Mouse (Mus musculus) hindbrain, postnatal 0 days (tissue): ENCODE data around the gene Mfsd2b. TPM values are rescaled to one million over a fixed set of nuclear protein-coding genes. Genes with fewer than 3 reads are reported as not detected.
A peak's percentile ranks its signal among the peaks of the same experiment; 100 is the strongest.
"Not testable (repeated sequence)": the region's sequence is repeated elsewhere in the genome, so short reads cannot be mapped to it uniquely, and the experiment has no call there.

Experiments used
- ATAC-seq: fragments of 200-750 bp; cut with Nextera tagmentation; 2 replicates; pipeline ENCODE4 v1.8.0; 2017; ENCODE audit warnings: mild to moderate bottlenecking, moderate TSS enrichment, moderate library complexity
- DNase-seq: peaks from one replicate; pipeline ENCODE4 v3.0.0-alpha.2; 2015; ENCODE audit warnings: low spot score
- H3K27ac ChIP-seq: fragments of 300-500 bp; sonication (generic); 2 replicates; pipeline ENCODE4 v1.5.1; 2014; ENCODE audit warnings: mild to moderate bottlenecking
- H3K27me3 ChIP-seq: fragments of 300-500 bp; sonication (generic); 2 replicates; pipeline ENCODE4 v1.6.1; 2014; ENCODE audit warnings: low read length, mixed read lengths; ENCODE audit not compliant: insufficient read depth
- H3K36me3 ChIP-seq: fragments of 300-500 bp; sonication (generic); 2 replicates; pipeline ENCODE4 v1.6.1; 2014; ENCODE audit warnings: low read length, mixed read lengths; ENCODE audit not compliant: insufficient read depth
- H3K4me1 ChIP-seq: fragments of 300-500 bp; sonication (generic); 2 replicates; pipeline ENCODE4 v1.6.1; 2014; ENCODE audit warnings: antibody characterized with exemption, low read length, mixed read lengths; ENCODE audit not compliant: insufficient read depth
- H3K4me2 ChIP-seq: fragments of 300-500 bp; sonication (generic); 2 replicates; pipeline ENCODE4 v1.6.1; 2014; ENCODE audit warnings: low read depth, mild to moderate bottlenecking, low read length, moderate library complexity, mixed read lengths
- H3K4me3 ChIP-seq: fragments of 300-500 bp; sonication (generic); 2 replicates; pipeline ENCODE4 v1.5.1; 2014; ENCODE audit warnings: low read length
- H3K9ac ChIP-seq: fragments of 300-500 bp; sonication (generic); replicated peaks from 2 replicates; pipeline ENCODE4 v1.6.1; 2014; ENCODE audit warnings: mild to moderate bottlenecking, low read length, moderate library complexity, mixed read lengths
- H3K9me3 ChIP-seq: fragments of 300-500 bp; sonication (generic); 2 replicates; pipeline ENCODE4 v1.6.1; 2016; ENCODE audit warnings: low read length, mixed read lengths
- CTCF ChIP-seq: IDR thresholded peaks from 2 replicates; pipeline ENCODE4 v1.5.1; 2016; ENCODE audit warnings: antibody characterized with exemption, control low read depth, low read depth
- WGBS: fragments of 180-500 bp; shearing (Covaris S2); extraction: QIAGEN DNeasy Blood & Tissue Kit; methylation state at CpG from one replicate; pipeline ENCODE4 v1.1.7; 2014; 5-methylcytosine and 5-hydroxymethylcytosine counted together
- polyA plus RNA-seq: library from polyadenylated mRNA; unstranded; fragments of >200 nt; fragmentation: Nextera tagmentation; extraction: Ambion mirVana; gene quantifications from 2 replicates; pipeline ENCODE4 v1.2.1, GENCODE M21; 2015
- total RNA-seq: library from RNA; depleted of rRNA; stranded (reverse); fragments of >200 nt; gene quantifications from 2 replicates; pipeline ENCODE4 v1.2.3, GENCODE M21; 2014; rRNA removed

Gene Mfsd2b
- 3.6 and 3.8 TPM in 2 replicates for total RNA-seq
- polyA plus RNA-seq: 1.5 and 1.8 TPM in 2 replicates

GRCm38 (mm10) chr12:4874161-4874927 lies at the start of gene Mfsd2b:
Gene Mfsd2b (minus strand): TSS chr12:4874359.
- Histone ChIP-seq H3K36me3 (no peaks in the 10 kb centered on the region; the same call in 1 of the 2 replicates), H3K9me3 (no peaks in the 10 kb centered on the region), H3K4me3 (peak within 1 kb of the TSS; percentile 36), H3K27ac (no peak within 1 kb of the TSS), H3K9ac (peak within 1 kb of the TSS; percentile 28), H3K4me1 (peaks cover 11% of the 10 kb centered on the region), H3K4me2 (peak within 1 kb of the TSS; percentile 88), H3K27me3 (no peaks in the 10 kb centered on the region)
- DNase-seq: peak; percentile 77
- ATAC-seq: peak; percentile 80
- no peak for TF ChIP-seq CTCF
- 4% methylated on average over 24 of the region's 24 CpGs for WGBS

GRCm38 (mm10) chr12:4917805-4918591 lies 43.8 kb upstream of the Mfsd2b start:
- Histone ChIP-seq H3K4me3 (peak overlapping the region; percentile 99), H3K9me3 (no peaks in the 10 kb centered on the region), H3K36me3 (no peaks in the 10 kb centered on the region), H3K9ac (peak overlapping the region; percentile 100), H3K4me1 (peaks cover 6% of the 10 kb centered on the region; the same call in 1 of the 2 replicates), H3K27ac (peak overlapping the region; percentile 98), H3K4me2 (peak overlapping the region; percentile 58), H3K27me3 (no peaks in the 10 kb centered on the region)
- ATAC-seq (peak; percentile 50), DNase-seq (peak; percentile 61)
- TF ChIP-seq CTCF: no peak
- WGBS: under 1% methylated on average over 48 of the region's 48 CpGs

- H3K27ac ChIP-seq: peak within 1 kb of the TSS; percentile 98
- DNase-seq: peak; percentile 98
- H3K4me1 ChIP-seq: peaks cover 6% of the 10 kb centered on the region; the same call in 1 of the 2 replicates
- H3K9ac ChIP-seq: peak within 1 kb of the TSS; percentile 100
- H3K27me3 ChIP-seq: no peaks in the 10 kb centered on the region
- H3K4me2 ChIP-seq: peak within 1 kb of the TSS; percentile 58
- peak; percentile 78 for TF ChIP-seq CTCF
- WGBS: under 1% methylated on average over 83 of the region's 89 CpGs
- no peaks in the 10 kb centered on the region for H3K9me3 ChIP-seq
- peak within 1 kb of the TSS; percentile 99 for H3K4me3 ChIP-seq
- H3K36me3 ChIP-seq: no peaks in the 10 kb centered on the region
- peak; percentile 98 for ATAC-seq
Measured at GRCm38 (mm10) chr12:4916994-4917804, 43.0 kb upstream of the Mfsd2b start, which contains the start of gene Atad2b. Gene Atad2b (plus strand): TSS chr12:4917353.

- H3K4me1 ChIP-seq: 0 out of 2 replicates have a peak, but pooled peaks cover 6% of the 10 kb centered on the region
- ATAC-seq: no peak
- no peak overlapping the region for H3K4me2 ChIP-seq
- TF ChIP-seq CTCF: no peak
- no peaks in the 10 kb centered on the region for H3K36me3 ChIP-seq
- H3K4me3 ChIP-seq: no peak overlapping the region
- no peaks in the 10 kb centered on the region for H3K9me3 ChIP-seq
- DNase-seq: no peak
- no peak overlapping the region for H3K27ac ChIP-seq
- no peak overlapping the region for H3K9ac ChIP-seq
- whole genome bisulfite sequencing: 79% methylated on average over 3 of the region's 3 CpGs
- no peaks in the 10 kb centered on the region for H3K27me3 ChIP-seq
Measured at GRCm38 (mm10) chr12:4914944-4915343, 40.8 kb upstream of the Mfsd2b start.

- 0 out of 2 replicates have a peak, but pooled peaks cover 6% of the 10 kb centered on the region for H3K4me1 ChIP-seq
- no peaks in the 10 kb centered on the region for H3K9me3 ChIP-seq
- no peak overlapping the region for H3K4me3 ChIP-seq
- WGBS: 40% methylated on average over 3 of the region's 3 CpGs
- no peak for DNase-seq
- H3K9ac ChIP-seq: no peak overlapping the region
- ATAC-seq: no peak
- H3K27me3 ChIP-seq: no peaks in the 10 kb centered on the region
- no peak for TF ChIP-seq CTCF
- no peak overlapping the region for H3K4me2 ChIP-seq
- no peaks in the 10 kb centered on the region for H3K36me3 ChIP-seq
- no peak overlapping the region for H3K27ac ChIP-seq
Measured at GRCm38 (mm10) chr12:4914441-4914840, 40.3 kb upstream of the Mfsd2b start.

GRCm38 (mm10) chr12:4911716-4912115 lies 37.6 kb upstream of the Mfsd2b start:
- Histone ChIP-seq H3K36me3 (no peaks in the 10 kb centered on the region), H3K4me1 (no peaks in the 10 kb centered on the region), H3K9me3 (no peaks in the 10 kb centered on the region), H3K4me3 (no peak overlapping the region), H3K9ac (no peak overlapping the region), H3K27me3 (no peaks in the 10 kb centered on the region), H3K4me2 (no peak overlapping the region), H3K27ac (no peak overlapping the region)
- WGBS: 71% methylated on average over 4 of the region's 4 CpGs
- no peak for ATAC-seq
- no peak for DNase-seq
- TF ChIP-seq CTCF: no peak

GRCm38 (mm10) chr12:4910496-4910895 lies 36.3 kb upstream of the Mfsd2b start:
- not testable (repeated sequence) for H3K4me1 ChIP-seq, ATAC-seq, H3K9ac ChIP-seq, H3K4me2 ChIP-seq, H3K27ac ChIP-seq, DNase-seq, H3K4me3 ChIP-seq, H3K36me3 ChIP-seq, H3K9me3 ChIP-seq, H3K27me3 ChIP-seq
- WGBS: 88% methylated on average over 1 of the region's 1 CpGs
